Mouse (Mus musculus) MEL (cell line): ENCODE results near the gene Ldlrap1.

Experiments
- CHD1 ChIP-seq: IDR thresholded peaks from 2 replicates; pipeline ENCODE4 v1.6.1; 2012; ENCODE audit warnings: low read depth, mild to moderate bottlenecking, inconsistent platforms, low read length, improper control_type of control experiment
- CTCF ChIP-seq, 3 experiments: IDR thresholded peaks in 2 of 3; conservative IDR thresholded peaks in 1 of 3; 2 replicates each; pipeline ENCODE4 v1.5.1; 2011 to 2012; ENCODE audit warnings: low read length in 3 of 3, low read depth in 2 of 3, mild to moderate bottlenecking in 2 of 3, improper control_type of control experiment in 1 of 3, inconsistent platforms in 1 of 3, mixed read lengths in 1 of 3, moderate library complexity in 1 of 3; ENCODE audit not compliant: control insufficient read depth in 1 of 3, insufficient read depth in 1 of 3, poor library complexity in 1 of 3, severe bottlenecking in 1 of 3
- E2F4 ChIP-seq: IDR thresholded peaks from 2 replicates; pipeline ENCODE4 v1.6.1; 2011; ENCODE audit warnings: low read depth, low read length, improper control_type of control experiment, borderline replicate concordance
- EP300 ChIP-seq, 2 experiments: IDR thresholded peaks; 2 replicates each; pipeline ENCODE4 v1.6.1; 2011; ENCODE audit warnings: improper control_type of control experiment in 2 of 2, low read length in 2 of 2, low read depth in 1 of 2, mild to moderate bottlenecking in 1 of 2
- GATA1 ChIP-seq: IDR thresholded peaks from 2 replicates; pipeline ENCODE4 v1.6.1; 2011; ENCODE audit warnings: low read depth, low read length, improper control_type of control experiment
- KAT2A ChIP-seq: conservative IDR thresholded peaks from 2 replicates; pipeline ENCODE4 v1.6.1; 2012; ENCODE audit warnings: low read depth, low read length, improper control_type of control experiment, inconsistent platforms
- POLR2A ChIP-seq, 2 experiments: IDR thresholded peaks; 2 replicates each; pipeline ENCODE4 v1.6.1; 2011 to 2012; ENCODE audit warnings: low read length in 2 of 2, mild to moderate bottlenecking in 2 of 2, control low read depth in 1 of 2, improper control_type of control experiment in 1 of 2, low read depth in 1 of 2, moderate library complexity in 1 of 2; ENCODE audit not compliant: control insufficient read depth in 1 of 2, insufficient read depth in 1 of 2, poor library complexity in 1 of 2
- TBP ChIP-seq: IDR thresholded peaks from 2 replicates; pipeline ENCODE4 v1.8.0; 2011; ENCODE audit warnings: low read depth, low read length, improper control_type of control experiment
- UBTF ChIP-seq: IDR thresholded peaks from 2 replicates; pipeline ENCODE4 v1.6.1; 2012; ENCODE audit warnings: low read depth, mild to moderate bottlenecking, inconsistent platforms, low read length, improper control_type of control experiment, moderate library complexity, borderline replicate concordance; ENCODE audit not compliant: insufficient read depth
- ZKSCAN1 ChIP-seq: IDR thresholded peaks from 2 replicates; pipeline ENCODE4 v1.6.1; 2012; ENCODE audit warnings: low read depth, mild to moderate bottlenecking, inconsistent platforms, low read length, improper control_type of control experiment, moderate library complexity

DNA sequence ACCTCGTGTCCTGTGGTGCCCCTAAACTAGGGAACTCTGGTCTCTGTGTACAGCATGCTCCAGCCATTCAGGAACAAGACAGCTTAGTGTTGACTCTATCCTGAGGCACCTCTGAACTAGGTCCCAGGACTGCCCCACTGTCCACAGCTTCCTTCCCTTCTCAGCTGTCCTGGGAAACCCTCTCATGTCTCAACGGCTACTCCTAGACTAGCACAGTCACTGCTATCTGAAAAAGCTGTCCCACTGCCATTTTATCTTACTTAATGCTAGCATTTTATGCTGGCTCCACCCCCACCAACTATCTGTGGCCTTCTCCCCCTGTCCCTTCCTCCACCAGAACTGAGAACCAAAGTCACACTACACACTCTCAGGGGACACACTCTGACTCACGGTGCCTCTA, 3.5 kb downstream of the Ldlrap1 start:
- TF ChIP-seq CHD1 = 0 out of 2 replicates have a peak, but pooled peaks have one; percentile 73
- no peak for TF ChIP-seq CTCF (IDR thresholded peaks at IDR 0.05 in 2 of 3, conservative IDR thresholded peaks at IDR 0.05 in 1 of 3; ENCODE audit: control insufficient read depth in 1 of 3, insufficient read depth in 1 of 3, low read depth in 2 of 3, low read length in 3 of 3, poor library complexity in 1 of 3, severe bottlenecking in 1 of 3)
- peak; percentile 69; a peak in 2 of 4 replicates for TF ChIP-seq POLR2A (IDR thresholded peaks at IDR 0.05; ENCODE audit: control insufficient read depth in 1 of 2, insufficient read depth in 1 of 2, low read depth in 1 of 2, low read length in 2 of 2, poor library complexity in 1 of 2)
- peak; percentile 45 to 58; a peak in 3 of 4 replicates for TF ChIP-seq EP300 (IDR thresholded peaks at IDR 0.05; ENCODE audit: low read depth in 1 of 2, low read length in 2 of 2)
- peak; percentile 72; the same call in 1 of the 2 replicates for TF ChIP-seq TBP
- TF ChIP-seq GATA1 = peak; percentile 32; the same call in 1 of the 2 replicates
- no peak for TF ChIP-seq KAT2A
- no peak for TF ChIP-seq E2F4
- no peak for TF ChIP-seq UBTF
- TF ChIP-seq ZKSCAN1 = no peak
